In the genomic region with DNA sequence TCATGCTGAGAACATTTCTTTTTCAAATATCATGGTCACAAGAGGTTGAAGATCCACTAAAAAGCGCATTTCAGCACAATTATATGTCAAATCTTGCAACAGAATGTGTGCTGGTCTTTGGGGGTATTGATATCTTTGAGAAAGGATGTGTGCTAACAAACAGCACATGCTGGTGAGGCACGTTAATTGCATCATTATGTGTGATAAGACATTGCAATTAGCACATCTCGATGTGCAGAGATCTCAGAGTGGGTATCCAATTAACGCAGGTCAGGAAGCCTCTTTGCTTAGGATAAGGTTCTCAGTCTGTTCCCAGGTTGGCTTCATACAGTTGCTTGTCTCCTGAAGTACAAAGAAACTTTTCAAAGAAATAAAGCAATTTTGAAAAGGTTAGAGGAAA, we compare ENCODE assay signal across 23 mouse cellular contexts.
DNase-seq lines count a peak whose midpoint lies in the region; ATAC-seq and TF ChIP-seq lines count a peak whose summit lies in the region.
"Had no signal": no experiment of that assay in that cellular context is flagged by ENCODE, and none has a peak within 500 bp of the region (broad histone marks: within the 10 kb centered on the region; RNA-seq: fewer than 3 reads in every experiment).

No protein-coding gene starts in this region.

- H3K4me3 ChIP-seq in forebrain, embryonic 10.5 days = no peak overlapping the region
- no peak overlapping the region for H3K4me3 ChIP-seq in forebrain, postnatal 0 days (ENCODE audit: low read depth, low read length)
- H3K4me3 ChIP-seq in forebrain, embryonic 12.5 days (replicated peaks) = no peak overlapping the region
- no peak overlapping the region for H3K4me3 ChIP-seq in forebrain, embryonic 16.5 days (replicated peaks; ENCODE audit: low read length)
- H3K4me3 ChIP-seq in forebrain, embryonic 14.5 days (ENCODE audit: low read depth, low read length) = no peak overlapping the region
- H3K4me3 ChIP-seq: embryonic facial prominence, embryonic 10.5 days; embryonic facial prominence, embryonic 12.5 days had no signal

- no peak for ATAC-seq in forebrain, postnatal 0 days
- ATAC-seq in forebrain, embryonic 12.5 days (ENCODE audit: low FRiP score) = peak; percentile 74; the same call in 1 of the 2 replicates
- ATAC-seq in forebrain, embryonic 16.5 days = no peak
- peak; percentile 76; the same call in 1 of the 2 replicates for ATAC-seq in forebrain, embryonic 14.5 days
- ATAC-seq: CD4-positive, CD25-positive, alpha-beta regulatory T cell, adult 4 months; Patski had no signal

- peaks cover 16% of the 10 kb centered on the region for H3K4me1 ChIP-seq in forebrain, embryonic 10.5 days
- no peaks in the 10 kb centered on the region for H3K4me1 ChIP-seq in forebrain, postnatal 0 days (ENCODE audit: insufficient read depth)
- 0 out of 2 replicates have a peak, but pooled peaks cover 4% of the 10 kb centered on the region for H3K4me1 ChIP-seq in forebrain, embryonic 12.5 days
- H3K4me1 ChIP-seq in forebrain, embryonic 16.5 days (replicated peaks; ENCODE audit: control insufficient read depth, insufficient read depth, low read length) = no peaks in the 10 kb centered on the region
- H3K4me1 ChIP-seq in forebrain, embryonic 14.5 days (ENCODE audit: control insufficient read depth, insufficient read depth, low read length) = 0 out of 2 replicates have a peak, but pooled peaks cover 4% of the 10 kb centered on the region
- H3K4me1 ChIP-seq: embryonic facial prominence, embryonic 12.5 days had no signal

- TF ChIP-seq CTCF in forebrain, postnatal 0 days (IDR thresholded peaks at IDR 0.05; ENCODE audit: low read depth) = no peak

- no peak overlapping the region for H3K9ac ChIP-seq in forebrain, postnatal 0 days
- no peak overlapping the region for H3K9ac ChIP-seq in forebrain, embryonic 12.5 days
- H3K9ac ChIP-seq in forebrain, embryonic 16.5 days (replicated peaks; ENCODE audit: low read depth, low read length) = no peak overlapping the region
- no peak overlapping the region for H3K9ac ChIP-seq in forebrain, embryonic 14.5 days (ENCODE audit: low read length)
- H3K9ac ChIP-seq: embryonic facial prominence, embryonic 12.5 days had no signal

- H3K9me3 ChIP-seq in forebrain, embryonic 10.5 days = no peaks in the 10 kb centered on the region
- H3K9me3 ChIP-seq in forebrain, postnatal 0 days (ENCODE audit: low read length) = no peaks in the 10 kb centered on the region
- no peaks in the 10 kb centered on the region for H3K9me3 ChIP-seq in forebrain, embryonic 12.5 days
- H3K9me3 ChIP-seq in forebrain, embryonic 16.5 days (ENCODE audit: control insufficient read depth, low read length) = no peaks in the 10 kb centered on the region
- no peaks in the 10 kb centered on the region for H3K9me3 ChIP-seq in forebrain, embryonic 14.5 days (replicated peaks; ENCODE audit: control insufficient read depth, low read length)
- H3K9me3 ChIP-seq: embryonic facial prominence, embryonic 10.5 days; embryonic facial prominence, embryonic 12.5 days had no signal

- WGBS in forebrain, embryonic 10.5 days = 52% methylated on average over 4 of the region's 4 CpGs
- 24% methylated on average over 4 of the region's 4 CpGs for WGBS in forebrain, postnatal 0 days
- 42% methylated on average over 4 of the region's 4 CpGs for WGBS in forebrain, embryonic 12.5 days
- WGBS in forebrain, embryonic 16.5 days = 25% methylated on average over 4 of the region's 4 CpGs
- WGBS in forebrain, embryonic 14.5 days = 18% methylated on average over 4 of the region's 4 CpGs

- no peak overlapping the region for H3K27ac ChIP-seq in forebrain, embryonic 10.5 days
- H3K27ac ChIP-seq in forebrain, postnatal 0 days (ENCODE audit: low read depth, low read length) = no peak overlapping the region
- H3K27ac ChIP-seq in forebrain, embryonic 12.5 days = no peak overlapping the region
- H3K27ac ChIP-seq in forebrain, embryonic 16.5 days (ENCODE audit: low read length) = no peak overlapping the region
- no peak overlapping the region for H3K27ac ChIP-seq in forebrain, embryonic 14.5 days (ENCODE audit: low read depth, low read length)
- H3K27ac ChIP-seq: embryonic facial prominence, embryonic 10.5 days; embryonic facial prominence, embryonic 12.5 days had no signal

- no peaks in the 10 kb centered on the region for H3K27me3 ChIP-seq in forebrain, embryonic 10.5 days (ENCODE audit: poor library complexity, severe bottlenecking)
- no peaks in the 10 kb centered on the region for H3K27me3 ChIP-seq in forebrain, postnatal 0 days (ENCODE audit: insufficient read depth, low read length)
- H3K27me3 ChIP-seq in forebrain, embryonic 12.5 days = no peaks in the 10 kb centered on the region
- no peaks in the 10 kb centered on the region for H3K27me3 ChIP-seq in forebrain, embryonic 16.5 days (replicated peaks; ENCODE audit: control insufficient read depth, insufficient read depth, low read length)
- no peaks in the 10 kb centered on the region for H3K27me3 ChIP-seq in forebrain, embryonic 14.5 days (replicated peaks; ENCODE audit: control insufficient read depth, insufficient read depth, low read length)
- H3K27me3 ChIP-seq: CH12.LX; embryonic facial prominence, embryonic 12.5 days; Patski had no signal

- DNase-seq in forebrain, embryonic 10.5 days (ENCODE audit: extremely low spot score, low spot score) = peak; percentile 14
- no peak for DNase-seq in forebrain, postnatal 0 days
- peak; percentile 8 for DNase-seq in retina, postnatal 1 day
- DNase-seq in retina, embryonic 14.5 days (ENCODE audit: low spot score) = no peak
- DNase-seq in forebrain, embryonic 14.5 days (ENCODE audit: low spot score) = peak; percentile 42
- DNase-seq in heart, adult 9 months (ENCODE audit: low spot score in 2 of 2) = no peak
- DNase-seq: adrenal gland, adult 2 months; adrenal gland, postnatal 10 days; adrenal gland, postnatal 25 days; B cell, adult 2 months; cerebellum, adult 11-12 months; cerebellum, adult 2 months; cerebellum, adult 9-10 months; cerebellum, postnatal 10 days; cerebellum, postnatal 25 days had no signal

- no peak overlapping the region for H3K4me2 ChIP-seq in forebrain, postnatal 0 days (ENCODE audit: low read depth)
- no peak overlapping the region for H3K4me2 ChIP-seq in forebrain, embryonic 12.5 days
- no peak overlapping the region for H3K4me2 ChIP-seq in forebrain, embryonic 16.5 days (ENCODE audit: low read length)
- no peak overlapping the region for H3K4me2 ChIP-seq in forebrain, embryonic 14.5 days (ENCODE audit: low read length)
- H3K4me2 ChIP-seq: embryonic facial prominence, embryonic 12.5 days had no signal

- no peaks in the 10 kb centered on the region for H3K36me3 ChIP-seq in forebrain, embryonic 10.5 days (replicated peaks)
- no peaks in the 10 kb centered on the region for H3K36me3 ChIP-seq in forebrain, postnatal 0 days (ENCODE audit: insufficient read depth)
- H3K36me3 ChIP-seq in forebrain, embryonic 12.5 days (replicated peaks) = no peaks in the 10 kb centered on the region
- no peaks in the 10 kb centered on the region for H3K36me3 ChIP-seq in forebrain, embryonic 16.5 days (ENCODE audit: control insufficient read depth, insufficient read depth)
- H3K36me3 ChIP-seq in forebrain, embryonic 14.5 days (ENCODE audit: control insufficient read depth, insufficient read depth, low read length) = no peaks in the 10 kb centered on the region
- H3K36me3 ChIP-seq: embryonic facial prominence, embryonic 10.5 days; embryonic facial prominence, embryonic 12.5 days; G1E had no signal

Comparison
In these comparisons a context has a peak if more than half of its experiments do, and no peak if none do; other contexts are left out.
1. DNase-seq: peak in forebrain, embryonic 10.5 days (single experiment), retina, postnatal 1 day (single experiment) and forebrain, embryonic 14.5 days (single experiment); none in forebrain, postnatal 0 days (single experiment), retina, embryonic 14.5 days (single experiment) and heart, adult 9 months (0 of 2).
2. ATAC-seq: peak in forebrain, embryonic 12.5 days (single experiment) and forebrain, embryonic 14.5 days (single experiment); none in forebrain, postnatal 0 days (single experiment) and forebrain, embryonic 16.5 days (single experiment).